Mouse (Mus musculus) T-helper 2 cell (primary cell): ENCODE data around the gene Zfp687.
"Not testable (repeated sequence)": the region's sequence is repeated elsewhere in the genome, so short reads cannot be mapped to it uniquely, and the experiment has no call there.

ENCODE experiments used
- in situ Hi-C: fragments of 300-600 bp; cut with MboI, MseI; formaldehyde crosslinking; loops from one replicate; pipeline ENCODE4 v1.15.1; 2025; ENCODE audit warnings: high pct_unique_total_duplicates

Gene Zfp687

DNA sequence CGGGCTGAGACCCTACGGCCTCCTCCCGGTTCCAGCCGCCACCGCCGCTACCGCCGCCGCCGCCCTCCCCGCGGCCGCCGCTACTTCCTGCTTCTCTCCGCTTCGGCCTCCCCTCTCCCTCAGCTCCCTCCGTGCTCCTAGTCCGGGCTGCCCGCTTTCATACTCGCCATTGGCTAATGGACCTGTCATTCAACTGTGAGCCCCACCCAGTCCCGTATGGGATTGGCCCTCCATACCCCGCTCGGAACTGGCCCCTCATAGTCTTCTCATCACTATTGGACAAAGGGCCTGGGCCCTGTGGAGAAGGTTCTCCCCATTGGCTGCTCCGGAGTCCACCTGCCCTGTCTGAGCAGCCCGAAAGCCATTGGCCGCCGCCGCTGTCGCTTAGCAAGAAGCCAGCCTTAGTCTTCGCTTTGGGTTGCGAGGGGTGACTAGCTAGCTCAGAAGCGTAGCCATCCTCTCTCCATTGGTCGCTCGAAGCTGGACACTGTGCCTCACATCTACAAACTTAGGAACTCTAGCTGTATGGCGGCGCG, at the start of gene Zfp687:
TSS of gene Zfp687 (minus strand) at position 112 of the 536 bp plus-strand sequence.
- in situ Hi-C loops = loop anchor here (10.0 kb wide), 1 partner anchor 1209 kb away; the partner anchor contains the start of genes Hist2h2ac and Hist2h2be

DNA sequence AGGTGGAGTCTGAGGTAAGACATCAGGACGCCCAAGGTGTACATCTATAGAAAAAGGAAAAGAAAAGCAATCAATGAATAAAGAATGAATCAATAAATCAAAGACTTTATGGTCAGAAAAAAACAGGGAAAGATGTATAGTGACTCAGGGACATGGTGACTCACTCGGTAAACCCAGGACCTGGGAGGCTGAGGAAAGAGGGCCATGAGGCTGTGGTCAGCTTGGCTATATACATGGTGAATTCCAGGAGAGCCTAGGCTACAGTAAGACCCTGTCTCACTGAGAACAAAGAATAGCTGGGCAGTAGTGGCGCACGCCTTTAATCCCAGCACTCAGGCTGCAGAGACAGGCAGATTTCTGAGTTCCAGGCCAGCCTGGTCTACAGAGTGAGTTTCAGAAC, 48.5 kb upstream of the Zfp687 start:
- in situ Hi-C loops = loop anchor here (5.0 to 10.0 kb wide), 2 partner anchors 39 to 131 kb away; no protein-coding TSS in a partner anchor

DNA sequence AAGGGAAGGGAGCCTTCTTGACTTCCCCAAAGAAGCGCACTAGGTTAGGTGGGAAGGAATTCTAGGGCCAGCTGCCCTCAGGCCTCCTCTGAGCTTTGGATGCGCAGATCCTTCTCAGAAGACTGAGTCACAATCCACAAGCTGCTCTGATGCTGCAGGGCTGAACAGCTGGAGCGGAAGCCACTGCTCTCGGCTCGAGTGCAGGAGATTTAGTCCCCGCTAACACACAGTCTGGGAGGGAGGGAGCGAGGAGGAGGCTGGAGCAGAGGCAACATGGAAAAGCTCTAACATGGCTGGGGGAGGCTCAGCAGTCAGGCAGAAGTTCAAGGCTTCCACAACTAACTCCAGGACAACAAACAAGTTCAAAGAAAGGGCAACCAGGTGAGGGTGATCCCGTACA, 42.8 kb upstream of the Zfp687 start:
- in situ Hi-C loops = no loop called here

DNA sequence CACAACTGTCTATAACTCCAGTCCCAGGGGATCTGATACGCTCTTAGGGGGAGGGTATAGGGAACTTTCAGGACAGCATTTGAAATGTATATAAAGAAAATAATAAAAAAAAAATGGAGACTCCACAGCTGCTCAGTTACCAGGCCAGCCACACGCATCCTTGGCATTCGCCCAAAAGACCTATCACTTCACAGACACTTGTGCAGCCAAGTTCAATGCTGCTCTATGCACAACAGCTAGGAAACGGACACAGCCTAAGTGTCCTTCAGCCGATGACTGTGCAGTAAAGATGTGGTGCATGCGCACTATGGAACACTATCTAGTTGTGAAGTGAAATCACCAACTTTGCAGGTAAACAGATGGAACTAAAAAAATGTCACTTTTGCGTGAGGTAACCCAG, 41.0 kb upstream of the Zfp687 start:
- in situ Hi-C loops = no loop called here

DNA sequence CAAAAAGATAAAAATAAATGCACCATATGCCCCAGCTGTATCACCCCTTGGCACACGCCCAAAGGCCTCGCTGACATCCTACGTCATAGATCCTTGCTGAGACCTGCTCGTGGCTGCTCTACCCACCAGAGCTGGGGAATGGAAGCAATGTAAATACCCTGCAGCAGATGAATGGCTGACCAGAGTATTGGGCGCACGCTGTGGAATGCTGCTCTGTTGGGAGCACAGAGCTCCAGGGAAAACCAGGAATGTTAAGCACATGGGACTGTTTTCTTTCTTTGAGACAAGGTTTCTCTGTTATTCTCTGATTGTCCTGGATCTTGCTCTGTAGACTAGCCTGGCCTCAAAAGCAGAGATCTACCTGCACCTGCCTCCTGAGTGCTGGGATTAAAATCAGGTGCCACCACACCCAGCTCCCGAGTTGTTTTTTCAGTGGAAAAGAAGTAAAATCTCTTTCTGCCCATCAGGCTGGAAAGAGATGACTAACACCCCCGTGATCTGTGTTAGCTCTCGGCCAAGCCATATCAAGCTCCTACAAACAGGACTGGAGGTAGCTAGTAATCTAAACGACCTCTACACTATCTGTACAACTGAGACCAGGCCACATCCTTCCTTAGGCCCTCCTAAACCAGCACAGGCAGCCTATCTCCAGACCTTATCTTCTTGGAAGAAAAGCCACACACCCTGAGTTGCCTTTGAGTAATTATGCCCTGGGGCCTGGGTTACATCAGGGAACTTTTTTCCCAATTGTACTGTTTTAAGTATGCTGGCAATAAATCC, 39.4 kb upstream of the Zfp687 start:
- in situ Hi-C loops = no loop called here

DNA sequence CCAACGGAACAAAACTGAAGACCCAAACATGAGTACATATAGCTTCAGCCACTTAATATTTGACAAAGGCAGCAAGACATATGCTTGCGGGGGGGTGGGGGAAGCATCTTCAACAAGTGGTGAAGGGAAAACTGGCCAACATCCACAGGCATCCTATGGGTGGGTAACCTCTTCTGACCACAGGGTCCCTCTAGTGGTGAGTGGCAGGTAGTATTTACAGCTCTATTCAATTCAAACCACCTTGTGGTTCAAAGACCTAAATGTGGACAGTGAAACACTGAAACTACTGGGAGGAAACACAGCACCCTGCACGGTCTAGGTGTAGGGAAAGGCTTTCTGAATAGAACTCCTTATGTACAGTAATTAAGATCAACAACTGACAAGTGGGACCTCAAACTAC, 38.5 kb upstream of the Zfp687 start:
- in situ Hi-C loops = no loop called here

DNA sequence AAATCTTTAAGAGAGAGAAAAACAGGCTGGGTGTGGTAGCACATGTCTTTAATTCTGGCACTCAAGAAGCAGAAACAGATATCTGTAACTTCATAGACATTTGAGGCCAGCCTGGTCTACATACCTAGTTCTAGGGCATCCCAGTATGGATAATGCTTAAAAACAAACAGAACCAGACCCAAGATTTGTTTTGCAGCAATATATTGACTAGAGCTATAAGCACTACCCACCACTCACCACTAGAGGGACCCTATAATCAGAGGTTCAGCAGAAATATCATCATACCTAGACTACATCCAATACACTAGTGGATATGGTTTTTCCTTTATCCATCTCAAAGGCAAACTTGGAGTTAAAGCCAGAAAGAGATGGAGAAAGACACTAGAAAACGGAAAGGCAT, 37.7 kb upstream of the Zfp687 start:
- in situ Hi-C loops = no loop called here

DNA sequence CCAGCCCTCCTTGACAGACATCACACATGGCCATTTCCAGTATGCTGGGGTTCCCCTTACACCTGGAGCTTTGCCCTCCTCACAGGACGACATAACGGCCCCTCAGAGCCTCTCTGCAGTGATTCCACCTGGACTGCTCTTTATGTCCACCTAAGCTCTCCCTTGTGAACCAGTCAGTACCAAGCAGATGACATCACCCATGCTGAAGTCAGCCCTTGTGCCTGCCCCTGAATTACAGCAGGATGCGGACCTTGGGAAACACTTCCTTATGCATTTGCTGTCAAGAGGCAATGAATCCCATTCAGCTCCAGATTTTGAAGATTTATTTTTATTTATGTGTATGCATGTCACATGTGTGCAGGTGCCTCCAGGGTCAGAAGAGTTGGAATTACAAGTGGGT, 32.7 kb upstream of the Zfp687 start:
- in situ Hi-C loops = no loop called here

DNA sequence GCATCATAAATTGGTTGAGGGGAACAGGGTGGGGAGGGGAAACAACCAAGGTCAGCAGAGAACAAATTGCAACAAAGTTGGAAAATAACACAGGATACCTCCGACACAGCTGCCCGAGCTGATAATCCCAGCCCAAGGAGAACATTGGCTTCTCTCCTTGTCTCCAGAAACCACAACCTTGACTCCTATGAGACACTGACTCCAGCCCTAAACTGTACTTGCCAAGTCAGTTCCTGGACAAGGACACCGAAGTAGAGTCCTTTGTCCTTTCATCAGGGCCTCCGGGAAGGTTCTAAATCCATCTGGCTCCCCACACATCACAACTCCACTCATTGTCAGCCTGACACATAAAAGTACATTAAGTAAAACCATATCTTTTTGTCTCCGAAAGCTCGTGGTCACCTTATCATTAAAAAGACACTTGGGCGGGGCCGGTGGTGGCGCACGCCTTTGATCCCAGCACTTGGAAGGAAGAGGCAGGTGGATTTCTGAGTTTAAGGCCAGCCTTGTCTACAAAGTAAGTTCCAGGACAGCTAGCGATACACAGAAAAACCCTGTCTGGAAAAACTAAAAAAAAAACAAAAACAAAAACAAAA, 31.3 kb upstream of the Zfp687 start:
- in situ Hi-C loops = no loop called here

DNA sequence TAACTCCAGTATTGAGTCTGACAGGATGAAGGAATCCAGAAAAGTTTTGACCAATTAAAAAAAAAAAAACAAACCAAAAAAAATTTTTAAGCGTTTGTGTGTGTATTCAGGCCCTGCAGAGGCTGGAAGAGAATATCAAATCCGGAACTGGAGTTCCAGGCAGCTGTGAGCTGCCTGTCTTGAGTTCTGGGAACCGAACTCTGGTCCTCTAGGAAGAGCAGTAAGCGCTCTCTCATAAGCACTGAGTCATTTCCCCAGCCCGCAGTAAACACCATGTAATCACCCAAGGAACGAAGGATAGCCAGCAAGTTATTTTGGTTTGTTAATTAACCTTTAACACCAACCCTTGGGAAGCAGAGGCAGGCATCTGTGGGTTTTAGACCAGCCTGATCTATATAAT, 28.0 kb upstream of the Zfp687 start:
- in situ Hi-C loops = no loop called here

DNA sequence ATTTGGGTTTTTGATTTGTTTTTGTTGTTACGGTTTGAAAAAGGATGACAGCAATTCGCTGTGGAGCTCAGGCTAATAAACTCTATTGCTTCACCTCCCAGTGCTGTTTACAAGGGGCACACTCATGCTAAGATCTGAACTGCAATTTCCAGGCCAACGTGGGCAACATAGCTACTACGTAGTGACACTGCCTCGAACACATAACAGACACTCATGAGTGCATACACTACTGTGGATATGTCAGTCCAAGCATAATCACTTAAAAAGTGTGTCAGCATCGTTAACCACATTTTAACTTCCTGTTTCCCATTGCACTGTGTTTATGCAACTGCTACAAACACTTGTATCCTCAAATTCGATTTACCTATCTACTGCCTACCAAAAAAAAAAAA, 27.6 kb upstream of the Zfp687 start:
- in situ Hi-C loops = no loop called here

DNA sequence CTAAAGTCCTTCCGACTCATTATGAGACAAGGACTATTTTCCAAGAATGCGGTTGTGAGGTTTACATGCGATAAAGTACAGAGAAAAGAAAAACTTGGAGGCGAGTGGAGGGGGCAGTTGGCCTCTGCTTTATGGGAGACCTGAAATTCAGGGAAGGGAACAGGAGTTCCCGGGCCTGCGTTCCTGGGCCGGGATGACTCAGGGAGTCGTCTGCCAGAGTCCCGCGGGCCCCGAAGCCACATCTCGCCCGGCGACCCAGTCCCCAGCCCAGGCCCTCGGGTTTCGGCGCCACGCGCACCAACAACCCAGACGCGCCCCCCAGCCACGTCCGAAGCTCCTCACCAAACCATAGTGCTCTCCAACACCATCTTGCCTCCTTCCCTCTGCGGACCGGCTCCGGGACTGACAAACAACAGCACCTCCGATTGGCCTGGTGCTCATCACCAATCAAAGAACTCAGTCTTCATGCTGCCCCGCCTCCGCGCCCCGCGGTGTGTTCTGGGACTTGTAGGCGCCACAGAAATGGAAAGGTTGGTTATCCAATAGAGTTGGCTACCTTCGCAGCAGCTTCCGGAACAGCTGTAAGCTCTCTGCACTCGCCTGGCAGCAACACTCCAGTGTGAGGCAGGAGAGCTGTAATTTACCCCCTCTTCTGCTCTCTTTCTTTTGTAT, 27.1 kb upstream of the Zfp687 start, which contains the start of gene Psmd4:
TSS of gene Psmd4 (minus strand) at position 449 of the 672 bp plus-strand sequence.
- in situ Hi-C loops = no loop called here

DNA sequence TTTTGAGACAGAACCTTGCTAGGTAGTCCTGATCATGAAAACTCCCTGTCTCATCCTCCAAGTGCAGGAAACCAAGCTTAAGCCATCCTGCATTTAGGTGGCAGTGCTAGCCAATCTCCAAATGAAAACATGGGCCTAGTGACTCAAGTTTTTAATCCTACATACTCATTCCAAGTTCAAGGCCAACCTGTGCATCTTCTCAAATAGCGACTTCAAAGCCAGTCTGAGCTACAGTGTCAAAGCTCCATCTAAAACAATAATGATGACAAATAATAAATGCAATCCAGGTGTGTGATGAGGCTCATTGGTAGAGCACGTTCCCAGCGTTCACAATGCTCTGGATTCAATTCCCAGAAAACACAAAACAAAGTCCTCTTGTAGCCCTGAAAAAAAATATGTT, 26.4 kb upstream of the Zfp687 start:
- in situ Hi-C loops = no loop called here

DNA sequence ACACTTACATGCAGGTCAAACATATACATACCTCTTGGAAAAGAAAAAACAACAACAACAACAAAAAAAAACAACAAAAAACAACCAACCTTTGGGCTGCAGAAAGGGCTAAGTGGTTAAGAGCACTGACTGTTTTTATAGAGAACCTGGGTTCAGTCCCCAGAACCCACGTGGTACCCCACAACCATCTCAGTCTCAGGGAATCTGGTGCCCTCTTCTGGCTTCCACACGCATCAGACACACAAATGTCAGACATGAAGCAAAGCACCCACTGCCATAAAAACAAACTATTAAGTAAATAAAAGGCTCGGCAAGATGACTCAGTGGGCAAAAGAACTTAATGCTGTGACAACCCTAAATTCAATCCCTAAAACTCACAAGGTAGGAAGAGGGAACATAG, 14.7 kb upstream of the Zfp687 start:
- in situ Hi-C loops = no loop called here

DNA sequence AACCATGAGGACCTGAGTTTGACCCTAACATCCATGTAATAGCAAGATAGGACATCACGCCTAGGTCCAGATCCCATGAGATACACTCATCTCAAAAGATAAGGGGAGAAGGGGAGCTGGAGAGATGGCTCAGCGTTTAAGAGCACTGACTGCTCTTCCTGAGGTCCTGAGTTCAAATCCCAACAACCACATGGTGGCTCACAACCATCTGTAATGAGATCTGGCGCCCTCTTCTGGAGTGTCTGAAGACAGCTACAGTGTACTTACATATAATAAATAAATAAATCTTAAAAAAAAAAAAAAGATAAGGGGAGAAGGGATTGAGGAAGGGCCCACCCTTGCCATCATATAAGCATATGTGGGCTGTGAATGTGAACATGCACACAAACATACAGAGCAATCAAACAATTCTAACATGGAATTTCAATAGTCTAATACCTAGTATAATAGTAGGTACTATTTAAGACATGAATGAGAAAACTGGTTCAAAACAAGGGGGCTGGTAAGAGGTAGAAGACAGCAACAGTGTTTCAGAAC, 14.1 kb upstream of the Zfp687 start:
- in situ Hi-C loops = not testable (repeated sequence)

DNA sequence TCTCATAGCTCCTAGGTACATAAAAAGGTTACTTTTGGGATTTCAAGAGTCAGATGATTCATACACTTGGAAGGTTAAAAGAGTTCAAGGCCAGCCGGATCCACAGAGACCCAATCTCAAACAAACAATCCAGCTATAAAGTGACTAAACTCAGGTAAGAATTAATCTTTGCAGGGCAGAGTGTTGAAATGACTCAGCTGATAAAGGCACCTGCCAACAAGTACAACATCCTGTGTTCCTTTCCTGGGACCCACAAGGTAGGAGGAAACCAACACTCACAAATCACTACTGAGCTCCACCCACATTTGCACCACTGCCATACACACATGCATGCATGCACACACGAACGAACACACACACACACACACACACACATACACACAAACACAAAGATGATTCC, 13.4 kb upstream of the Zfp687 start:
- in situ Hi-C loops = no loop called here

DNA sequence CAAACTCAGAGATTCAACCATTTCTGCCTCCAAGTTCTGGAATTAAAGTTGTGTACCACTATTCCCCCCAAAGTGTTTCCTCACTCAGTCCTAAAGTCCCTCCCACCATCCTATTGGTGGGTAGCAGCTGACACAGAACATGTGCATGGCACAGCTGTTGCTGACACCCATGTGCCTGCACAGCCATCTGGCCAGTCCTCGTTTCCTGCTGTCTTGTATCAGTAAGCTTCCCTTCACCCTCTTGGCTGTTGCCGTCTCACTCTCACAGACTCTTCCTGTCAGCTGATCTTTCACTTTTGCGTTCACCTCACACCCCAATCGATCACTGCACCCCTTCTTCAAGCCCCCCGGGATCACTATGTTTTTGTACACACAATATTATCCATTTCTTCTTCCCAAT, 12.5 kb upstream of the Zfp687 start:
- in situ Hi-C loops = no loop called here

DNA sequence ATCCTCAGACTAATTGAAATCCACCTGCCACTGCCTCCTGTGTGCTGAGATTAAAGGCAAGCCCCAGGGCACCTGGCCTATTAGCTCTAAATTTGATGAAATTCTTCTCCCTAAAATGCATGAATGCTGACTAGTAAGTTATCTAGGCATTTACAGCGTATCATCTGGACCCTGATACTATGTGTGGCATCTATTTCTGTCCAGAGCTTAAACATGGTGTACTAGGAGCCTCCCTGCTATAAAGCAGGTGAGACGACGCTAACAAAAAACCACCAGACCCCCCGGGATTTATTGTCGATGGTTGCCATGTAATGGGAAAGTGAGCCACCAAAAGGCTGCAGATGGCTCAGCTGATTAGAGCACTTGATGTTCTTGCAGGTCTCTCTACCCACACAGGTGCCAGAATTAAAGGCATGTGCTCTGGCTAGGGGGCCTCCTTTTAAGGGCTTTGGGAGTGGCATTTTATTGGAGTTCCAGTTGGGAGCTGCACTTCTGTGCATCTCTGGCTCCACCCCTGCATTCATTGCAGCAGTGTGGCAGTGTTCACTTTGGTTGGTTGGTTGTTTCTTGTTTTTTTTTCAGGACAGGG, 11.9 kb upstream of the Zfp687 start:
- in situ Hi-C loops = no loop called here

DNA sequence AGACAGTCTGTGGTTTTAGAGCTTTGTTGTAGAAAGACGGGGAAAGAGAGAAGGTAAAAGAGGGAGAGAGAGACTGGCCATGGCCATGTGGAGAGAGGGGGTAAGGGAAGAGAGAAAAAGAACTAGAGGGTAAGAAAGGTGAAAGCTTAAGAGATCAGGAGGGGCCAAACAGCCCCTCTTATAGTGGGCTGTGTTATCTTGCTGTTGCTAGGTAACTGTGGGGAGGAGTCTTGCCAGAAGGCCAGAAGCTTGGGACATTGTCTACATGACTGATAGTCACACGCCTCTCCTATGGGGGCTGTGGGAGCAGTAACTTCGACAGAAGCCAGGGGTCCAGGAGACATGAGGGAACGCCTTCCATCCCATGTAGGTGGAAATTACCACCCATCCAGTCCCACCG, 10.0 kb upstream of the Zfp687 start:
- in situ Hi-C loops = no loop called here

DNA sequence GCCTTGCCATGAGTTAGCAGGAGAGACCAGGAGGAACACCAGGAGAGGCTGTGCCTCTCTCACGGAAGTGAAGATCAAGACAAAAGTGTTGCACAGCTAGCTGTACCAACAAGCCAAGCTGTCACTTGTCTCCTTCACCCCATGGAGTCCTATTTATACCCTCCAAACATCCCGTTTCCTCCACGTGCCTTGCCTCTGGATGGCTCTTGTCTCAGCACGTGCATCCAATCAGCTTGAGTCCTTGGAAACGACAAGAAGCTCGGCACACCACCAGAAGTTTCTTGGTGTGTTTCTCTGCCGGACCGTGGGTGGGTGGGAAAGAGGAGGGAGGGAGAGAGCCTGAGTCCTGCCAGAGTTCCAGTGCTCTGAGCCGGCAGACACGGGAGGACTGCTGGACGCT, 9.3 kb upstream of the Zfp687 start:
- in situ Hi-C loops = no loop called here

DNA sequence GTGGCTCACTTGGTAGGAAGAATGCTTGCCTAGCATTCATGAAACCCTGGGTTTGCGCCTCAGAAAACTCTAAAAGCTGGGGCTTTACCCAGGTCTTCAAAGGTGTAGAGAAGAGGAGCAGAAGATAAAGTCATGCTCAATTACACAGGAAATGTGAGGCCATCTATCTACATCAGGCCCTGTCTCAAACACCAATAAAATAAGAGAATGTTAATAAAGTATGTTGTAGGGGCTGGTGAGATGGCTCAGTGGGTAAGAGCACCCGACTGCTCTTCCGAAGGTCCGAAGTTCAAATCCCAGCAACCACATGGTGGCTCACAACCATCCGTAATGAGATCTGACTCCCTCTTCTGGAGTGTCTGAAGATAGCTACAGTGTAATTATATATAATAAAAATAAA, 5.7 kb upstream of the Zfp687 start:
- in situ Hi-C loops = not testable (repeated sequence)

DNA sequence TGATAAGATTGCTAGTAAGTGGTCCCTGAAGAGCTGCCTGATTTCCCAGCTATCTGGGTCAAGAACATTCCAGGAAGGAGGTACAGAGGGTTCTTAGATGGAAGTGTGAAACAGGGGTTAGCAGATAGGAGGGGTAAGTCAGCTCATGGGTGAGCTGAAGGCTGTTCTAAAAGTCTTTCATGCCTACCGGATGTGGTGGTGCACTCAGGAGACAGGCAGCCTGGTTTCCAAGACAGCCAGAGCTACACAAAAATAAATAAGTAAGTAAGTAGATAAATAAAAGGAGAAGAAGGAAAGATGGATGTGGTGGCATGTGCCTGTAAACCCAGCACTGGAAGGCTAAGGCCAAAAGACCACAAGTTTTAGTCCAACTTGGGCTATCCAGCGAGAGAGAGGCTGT, 3.5 kb upstream of the Zfp687 start:
- in situ Hi-C loops = loop anchor here (10.0 kb wide), 1 partner anchor 1206 kb away; the partner anchor contains the start of genes Hist2h2ac and Hist2h2be
